Mouse (Mus musculus) spleen, adult 2 months (tissue): ENCODE measurements around the gene 1700022I11Rik. TPM values are rescaled to one million over a fixed set of nuclear protein-coding genes. Genes with fewer than 3 reads are reported as not detected.

ENCODE experiments used
- DNase-seq, 2 experiments: peaks; one replicate each; pipeline versions ENCODE4 v3.0.0 to v3.0.0-alpha.2; 2012 to 2021; ENCODE audit warnings: low spot score in 2 of 2, low read depth in 1 of 2
- H3K27ac ChIP-seq: fragments of 200-500 bp; 2 replicates; pipeline ENCODE4 v1.5.1; 2012; ENCODE audit warnings: low read length, inconsistent platforms; ENCODE audit not compliant: insufficient read depth
- H3K27me3 ChIP-seq: fragments of 200-500 bp; 2 replicates; pipeline ENCODE4 v1.6.1; 2012; ENCODE audit warnings: mild to moderate bottlenecking, moderate library complexity, low read length, inconsistent platforms; ENCODE audit not compliant: control insufficient read depth, insufficient read depth
- H3K36me3 ChIP-seq: fragments of 200-500 bp; 2 replicates; pipeline ENCODE4 v1.6.1; 2012; ENCODE audit warnings: mild to moderate bottlenecking, low read length, inconsistent platforms; ENCODE audit not compliant: control insufficient read depth, insufficient read depth
- H3K4me1 ChIP-seq: fragments of 200-500 bp; 2 replicates; pipeline ENCODE4 v1.6.1; 2011; ENCODE audit warnings: inconsistent platforms; ENCODE audit not compliant: control insufficient read depth, insufficient read depth, insufficient read length
- H3K4me3 ChIP-seq: fragments of 200-500 bp; 2 replicates; pipeline ENCODE4 v1.5.1; 2011; ENCODE audit warnings: mild to moderate bottlenecking, inconsistent platforms; ENCODE audit not compliant: insufficient read depth, insufficient read length; ENCODE audit errors: extremely low read depth
- CTCF ChIP-seq: fragments of 200-500 bp; IDR thresholded peaks from 2 replicates; pipeline ENCODE4 v1.5.1; 2011; ENCODE audit warnings: mild to moderate bottlenecking, inconsistent platforms; ENCODE audit not compliant: insufficient read depth, insufficient read length, insufficient replicate concordance; ENCODE audit errors: extremely low read depth
- POLR2A ChIP-seq: fragments of 200-500 bp; IDR thresholded peaks from 2 replicates; pipeline ENCODE4 v1.6.1; 2011; ENCODE audit warnings: low read depth, low read length, inconsistent platforms
- WGBS: fragments of 180-500 bp; shearing (Covaris S2); methylation state at CpG from one replicate; pipeline ENCODE4 v1.1.7; 2018; 5-methylcytosine and 5-hydroxymethylcytosine counted together
- polyA plus RNA-seq: library from polyadenylated mRNA; depleted of rRNA; stranded (reverse); fragments of >200 nt; gene quantifications from 2 replicates; pipeline ENCODE4 v1.2.3, GENCODE M21; 2012

1700022I11Rik gene
- polyA plus RNA-seq, 1 experiment: not detected

GRCm38 (mm10) chr4:42928952-42929351 lies 40.5 kb upstream of the 1700022I11Rik start:
- TF ChIP-seq CTCF: no peak
- TF ChIP-seq POLR2A: no peak
- WGBS: 94% methylated on average over 9 of the region's 9 CpGs
- Histone ChIP-seq H3K36me3 (no peaks in the 10 kb centered on the region), H3K4me1 (peaks cover 3% of the 10 kb centered on the region; the same call in 1 of the 2 replicates), H3K4me3 (no peak overlapping the region), H3K27ac (no peak overlapping the region), H3K27me3 (no peaks in the 10 kb centered on the region)
- DNase-seq: no peak

GRCm38 (mm10) chr4:42932229-42932969 lies 37.0 kb upstream of the 1700022I11Rik start:
- 87% methylated on average over 8 of the region's 8 CpGs for WGBS
- Histone ChIP-seq H3K36me3 (no peaks in the 10 kb centered on the region), H3K27me3 (no peaks in the 10 kb centered on the region), H3K4me1 (peaks cover 3% of the 10 kb centered on the region; the same call in 1 of the 2 replicates), H3K4me3 (no peak overlapping the region), H3K27ac (no peak overlapping the region)
- no peak for DNase-seq
- no peak for TF ChIP-seq CTCF
- no peak for TF ChIP-seq POLR2A

GRCm38 (mm10) chr4:42933630-42934029 lies 35.8 kb upstream of the 1700022I11Rik start:
- TF ChIP-seq CTCF (no peak), POLR2A (no peak)

GRCm38 (mm10) chr4:42941396-42941795 lies 28.0 kb upstream of the 1700022I11Rik start:
- WGBS: 75% methylated on average over 7 of the region's 7 CpGs
- Histone ChIP-seq H3K36me3 (no peaks in the 10 kb centered on the region), H3K4me1 (no peaks in the 10 kb centered on the region), H3K4me3 (no peak overlapping the region), H3K27ac (no peak overlapping the region), H3K27me3 (no peaks in the 10 kb centered on the region)
- DNase-seq: no peak
- TF ChIP-seq POLR2A (no peak), CTCF (no peak)

More at GRCm38 (mm10) chr4:42933630-42934029, 35.8 kb upstream of the 1700022I11Rik start:
- no peak overlapping the region for H3K27ac ChIP-seq
- H3K4me1 ChIP-seq: peaks cover 3% of the 10 kb centered on the region; the same call in 1 of the 2 replicates
- no peaks in the 10 kb centered on the region for H3K36me3 ChIP-seq
- DNase-seq: no peak
- WGBS: 12% methylated on average over 22 of the region's 22 CpGs
- no peaks in the 10 kb centered on the region for H3K27me3 ChIP-seq
- no peak overlapping the region for H3K4me3 ChIP-seq

GRCm38 (mm10) chr4:42943341-42943740 lies 26.1 kb upstream of the 1700022I11Rik start:
- H3K36me3 ChIP-seq: no peaks in the 10 kb centered on the region
- no peak for DNase-seq
- H3K4me1 ChIP-seq: no peaks in the 10 kb centered on the region
- H3K27ac ChIP-seq: no peak overlapping the region
- 83% methylated on average over 5 of the region's 5 CpGs for WGBS
- TF ChIP-seq POLR2A (no peak), CTCF (no peak)
- no peaks in the 10 kb centered on the region for H3K27me3 ChIP-seq
- H3K4me3 ChIP-seq: no peak overlapping the region

GRCm38 (mm10) chr4:42944185-42944584 lies 25.2 kb upstream of the 1700022I11Rik start:
- Histone ChIP-seq H3K27ac (no peak overlapping the region), H3K27me3 (no peaks in the 10 kb centered on the region), H3K36me3 (no peaks in the 10 kb centered on the region), H3K4me3 (no peak overlapping the region), H3K4me1 (peaks cover 3% of the 10 kb centered on the region; the same call in 1 of the 2 replicates)
- no peak for DNase-seq
- TF ChIP-seq POLR2A: no peak
- TF ChIP-seq CTCF: no peak
- WGBS: 85% methylated on average over 9 of the region's 9 CpGs

- WGBS: 29% methylated on average over 6 of the region's 6 CpGs
- H3K36me3 ChIP-seq: no peaks in the 10 kb centered on the region
- H3K4me3 ChIP-seq: no peak overlapping the region
- peaks cover 4% of the 10 kb centered on the region; the same call in 1 of the 2 replicates for H3K4me1 ChIP-seq
- no peak for TF ChIP-seq CTCF
- no peak for TF ChIP-seq POLR2A
- no peak for DNase-seq
- H3K27ac ChIP-seq: no peak overlapping the region
- no peaks in the 10 kb centered on the region for H3K27me3 ChIP-seq
Observed at GRCm38 (mm10) chr4:42945043-42945442, 24.4 kb upstream of the 1700022I11Rik start.
